Mouse (Mus musculus) neural tube, embryonic 12.5 days (tissue): ENCODE data around the gene Chd3. TPM values are rescaled to one million over a fixed set of nuclear protein-coding genes. Genes with fewer than 3 reads are reported as not detected.

Experiments used
- ATAC-seq: fragments of 200-750 bp; cut with Nextera tagmentation; 2 replicates; pipeline ENCODE4 v1.8.0; 2017; ENCODE audit warnings: low read depth, mild to moderate bottlenecking, moderate TSS enrichment, moderate library complexity; ENCODE audit not compliant: low FRiP score
- H3K27ac ChIP-seq: fragments of 300-500 bp; sonication (generic); 2 replicates; pipeline ENCODE4 v1.5.1; 2016
- H3K27me3 ChIP-seq: fragments of 300-500 bp; sonication (generic); replicated peaks from 2 replicates; pipeline ENCODE4 v1.6.1; 2016; ENCODE audit warnings: mild to moderate bottlenecking
- H3K36me3 ChIP-seq: fragments of 300-500 bp; sonication (generic); 2 replicates; pipeline ENCODE4 v1.6.1; 2016; ENCODE audit warnings: mild to moderate bottlenecking
- H3K4me1 ChIP-seq: fragments of 300-500 bp; sonication (generic); 2 replicates; pipeline ENCODE4 v1.6.1; 2016
- H3K4me2 ChIP-seq: fragments of 300-500 bp; sonication (generic); replicated peaks from 2 replicates; pipeline ENCODE4 v1.6.1; 2016; ENCODE audit warnings: mild to moderate bottlenecking
- H3K4me3 ChIP-seq: fragments of 300-500 bp; sonication (generic); 2 replicates; pipeline ENCODE4 v1.5.1; 2016
- H3K9ac ChIP-seq: fragments of 300-500 bp; sonication (generic); 2 replicates; pipeline ENCODE4 v1.6.1; 2016; ENCODE audit warnings: mild to moderate bottlenecking
- H3K9me3 ChIP-seq: fragments of 300-500 bp; sonication (generic); 2 replicates; pipeline ENCODE4 v1.6.1; 2016; ENCODE audit warnings: mild to moderate bottlenecking
- WGBS: fragments of 180-500 bp; shearing (Covaris S2); methylation state at CpG from one replicate; pipeline ENCODE4 v1.1.7; 2016; 5-methylcytosine and 5-hydroxymethylcytosine counted together
- polyA plus RNA-seq: library from polyadenylated mRNA; unstranded; fragments of >200 nt; fragmentation: Nextera tagmentation; extraction: Ambion mirVana; gene quantifications from 2 replicates; pipeline ENCODE4 v1.2.1, GENCODE M21; 2016

Gene Chd3
- polyA plus RNA-seq, 1 experiment from 2014 or later: 87.1 TPM

DNA sequence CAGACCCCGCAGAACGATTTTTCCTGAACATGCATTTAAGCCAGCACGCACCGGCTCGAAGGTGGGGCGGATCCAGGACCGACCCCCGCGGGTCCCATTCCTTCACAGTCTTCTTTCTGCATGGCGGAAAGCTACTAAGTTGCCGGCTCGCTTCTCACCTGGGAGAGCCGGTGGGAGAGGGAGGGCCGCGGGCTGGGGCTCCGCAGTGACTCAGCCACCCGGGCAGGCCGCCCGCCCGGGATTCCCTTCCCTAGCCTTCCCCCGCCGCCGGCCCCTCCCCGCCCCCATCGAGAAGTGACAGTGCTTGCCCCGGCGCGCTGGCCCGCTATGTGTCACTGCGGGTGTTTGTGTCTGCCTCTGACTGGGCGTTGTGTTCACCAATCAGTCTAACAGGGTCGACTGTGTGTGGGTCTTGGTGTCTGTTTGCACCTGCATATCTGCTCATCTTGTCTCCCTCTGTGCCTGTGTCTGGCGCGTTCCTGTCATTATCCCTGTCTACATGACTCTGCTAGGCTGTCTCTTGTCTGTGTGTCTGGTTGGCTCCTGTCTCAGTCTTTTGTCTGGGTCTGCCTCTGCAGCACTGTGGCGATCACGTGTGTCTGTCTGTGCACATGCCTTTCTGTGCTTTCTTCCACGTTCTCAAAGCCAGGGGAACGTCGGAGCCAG is 42.5 kb upstream of the Chd3 start:
- 0 out of 2 replicates have a peak, but pooled peaks have one; percentile 1 for ATAC-seq
- Histone ChIP-seq H3K4me2 (peak overlapping the region; percentile 98), H3K9me3 (no peaks in the 10 kb centered on the region), H3K27me3 (no peaks in the 10 kb centered on the region), H3K4me1 (peaks cover 61% of the 10 kb centered on the region), H3K27ac (peak overlapping the region; percentile 88), H3K4me3 (peak overlapping the region; percentile 80), H3K36me3 (peaks cover 23% of the 10 kb centered on the region), H3K9ac (peak overlapping the region; percentile 91)
- 1% methylated on average over 39 of the region's 39 CpGs for WGBS

DNA sequence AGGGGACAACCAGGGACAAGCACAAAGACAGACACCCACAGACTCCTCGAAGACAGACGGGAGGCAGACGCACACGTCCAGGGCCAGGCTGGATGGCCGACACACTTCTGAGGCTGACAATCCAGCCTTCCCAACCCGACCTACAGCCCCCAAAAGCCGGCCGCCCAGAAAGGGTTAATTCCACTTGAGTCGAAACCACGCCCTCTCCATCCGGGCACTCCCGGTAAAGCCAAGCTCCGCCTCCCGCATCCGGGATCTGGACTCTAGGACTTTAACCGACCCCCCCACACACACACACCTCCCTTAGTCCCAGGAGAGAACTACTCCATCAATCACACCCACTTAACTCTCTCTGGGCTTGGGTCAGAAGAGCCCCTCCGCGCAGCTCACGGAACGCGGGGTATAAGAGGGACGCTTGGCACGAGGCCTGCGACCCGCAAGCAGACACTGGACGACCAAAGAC is 41.9 kb upstream of the Chd3 start:
- under 1% methylated on average over 26 of the region's 26 CpGs for WGBS
- Histone ChIP-seq H3K27ac (peak overlapping the region; percentile 95), H3K9me3 (no peaks in the 10 kb centered on the region), H3K4me3 (peak overlapping the region; percentile 80), H3K36me3 (peaks cover 29% of the 10 kb centered on the region), H3K27me3 (no peaks in the 10 kb centered on the region), H3K4me2 (peak overlapping the region; percentile 98), H3K9ac (peak overlapping the region; percentile 91), H3K4me1 (peaks cover 56% of the 10 kb centered on the region)
- ATAC-seq: peak; percentile 54

DNA sequence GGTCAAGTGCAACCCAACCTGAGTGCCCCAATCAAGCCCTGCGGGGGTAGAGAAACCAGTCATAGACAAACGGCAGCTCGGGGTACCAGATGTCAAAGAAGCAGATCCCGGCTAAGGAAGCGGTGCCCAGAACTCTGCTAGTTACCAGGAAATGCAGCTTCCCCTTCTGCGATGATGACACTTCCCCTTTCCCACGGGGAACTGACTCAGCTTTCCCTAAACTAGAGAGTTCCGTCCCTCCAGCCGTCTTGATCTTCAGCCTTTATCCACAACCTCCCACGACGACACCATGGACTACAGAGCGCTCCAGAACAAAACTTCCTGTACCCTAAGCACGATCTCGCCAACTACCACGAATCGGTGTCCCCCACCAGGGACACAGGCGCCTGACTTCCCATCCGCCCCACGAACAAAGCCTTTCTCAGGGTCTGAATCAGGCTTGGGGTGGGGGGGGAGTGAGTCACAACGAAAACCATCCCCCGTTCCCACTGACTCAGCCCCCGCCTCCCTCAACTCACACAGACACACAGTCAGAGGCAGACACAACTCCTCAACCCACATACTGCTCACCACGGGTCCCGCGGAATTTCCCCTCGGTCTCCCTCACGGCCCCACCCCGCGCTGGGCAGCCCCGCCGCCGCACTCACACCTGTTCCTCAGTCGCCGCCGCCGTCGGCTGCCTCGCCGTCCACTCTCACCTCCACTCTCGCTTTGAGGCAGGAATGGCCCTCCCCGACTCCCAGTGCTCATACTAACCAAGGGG is 41.3 kb upstream of the Chd3 start:
- H3K4me3 ChIP-seq: peak overlapping the region; percentile 80
- H3K27ac ChIP-seq: peak overlapping the region; percentile 95
- peak overlapping the region; percentile 91 for H3K9ac ChIP-seq
- H3K9me3 ChIP-seq: no peaks in the 10 kb centered on the region
- WGBS: under 1% methylated on average over 41 of the region's 41 CpGs
- H3K27me3 ChIP-seq: no peaks in the 10 kb centered on the region
- peaks cover 56% of the 10 kb centered on the region for H3K4me1 ChIP-seq
- peaks cover 35% of the 10 kb centered on the region for H3K36me3 ChIP-seq
- H3K4me2 ChIP-seq: peak overlapping the region; percentile 98
- ATAC-seq: peak; percentile 18; the same call in 1 of the 2 replicates

DNA sequence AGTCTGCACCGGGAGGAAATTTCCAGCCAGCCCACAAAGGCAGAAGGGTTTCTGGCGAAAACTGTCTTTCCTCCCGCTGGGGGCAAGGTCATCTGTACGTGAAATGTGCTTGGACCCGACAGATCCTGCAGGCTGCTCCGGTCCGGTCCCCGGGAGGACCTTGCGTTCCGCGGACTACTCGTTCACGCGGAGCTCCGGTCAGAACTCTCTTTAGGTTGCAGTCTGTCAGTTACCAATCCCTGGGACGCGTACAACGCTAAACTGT is 40.8 kb upstream of the Chd3 start:
- H3K4me3 ChIP-seq: peak overlapping the region; percentile 80
- peaks cover 55% of the 10 kb centered on the region for H3K4me1 ChIP-seq
- ATAC-seq: no peak

DNA sequence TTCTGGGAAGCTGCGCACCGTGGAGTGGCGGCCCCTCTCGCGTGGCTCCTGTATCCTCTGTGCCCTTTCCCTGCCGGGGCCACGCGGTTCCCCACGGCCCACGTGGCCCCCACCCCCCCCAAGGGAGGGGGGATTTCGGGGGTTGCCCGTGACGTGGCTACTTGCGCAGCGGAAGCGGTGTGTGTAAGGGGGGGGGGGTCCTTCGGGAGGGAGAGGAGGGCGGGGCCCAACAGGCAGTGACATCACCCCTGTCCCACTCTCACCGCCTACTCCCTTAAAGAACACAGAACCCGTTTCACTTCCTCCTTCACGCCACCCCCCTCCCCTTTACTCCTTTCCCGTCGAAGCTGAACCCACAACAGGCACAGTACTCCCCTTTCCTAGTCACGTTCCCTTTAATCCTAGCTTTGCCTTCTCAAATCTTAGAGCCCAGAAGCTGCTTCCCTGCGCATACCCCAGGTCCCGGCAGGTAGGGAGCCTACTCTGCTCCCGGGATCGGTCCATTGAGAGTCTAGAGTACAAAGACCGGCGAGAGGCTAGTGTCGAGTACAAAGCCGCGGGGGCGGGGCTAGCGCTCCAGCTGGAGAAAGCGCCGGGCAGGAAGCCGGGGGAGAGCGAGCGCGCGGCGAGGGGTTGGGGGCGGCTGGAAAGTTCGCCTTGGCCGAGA is 40.3 kb upstream of the Chd3 start:
- Histone ChIP-seq H3K4me1 (peaks cover 50% of the 10 kb centered on the region), H3K36me3 (peaks cover 45% of the 10 kb centered on the region)
- under 1% methylated on average over 43 of the region's 46 CpGs for WGBS

More for the DNA sequence above, 40.8 kb upstream of the Chd3 start:
- H3K9ac ChIP-seq: peak overlapping the region; percentile 91
- 0% methylated on average over 18 of the region's 18 CpGs for WGBS
- H3K27me3 ChIP-seq: no peaks in the 10 kb centered on the region
- no peaks in the 10 kb centered on the region for H3K9me3 ChIP-seq
- peaks cover 40% of the 10 kb centered on the region for H3K36me3 ChIP-seq
- peak overlapping the region; percentile 95 for H3K27ac ChIP-seq
- peak overlapping the region; percentile 98 for H3K4me2 ChIP-seq

DNA sequence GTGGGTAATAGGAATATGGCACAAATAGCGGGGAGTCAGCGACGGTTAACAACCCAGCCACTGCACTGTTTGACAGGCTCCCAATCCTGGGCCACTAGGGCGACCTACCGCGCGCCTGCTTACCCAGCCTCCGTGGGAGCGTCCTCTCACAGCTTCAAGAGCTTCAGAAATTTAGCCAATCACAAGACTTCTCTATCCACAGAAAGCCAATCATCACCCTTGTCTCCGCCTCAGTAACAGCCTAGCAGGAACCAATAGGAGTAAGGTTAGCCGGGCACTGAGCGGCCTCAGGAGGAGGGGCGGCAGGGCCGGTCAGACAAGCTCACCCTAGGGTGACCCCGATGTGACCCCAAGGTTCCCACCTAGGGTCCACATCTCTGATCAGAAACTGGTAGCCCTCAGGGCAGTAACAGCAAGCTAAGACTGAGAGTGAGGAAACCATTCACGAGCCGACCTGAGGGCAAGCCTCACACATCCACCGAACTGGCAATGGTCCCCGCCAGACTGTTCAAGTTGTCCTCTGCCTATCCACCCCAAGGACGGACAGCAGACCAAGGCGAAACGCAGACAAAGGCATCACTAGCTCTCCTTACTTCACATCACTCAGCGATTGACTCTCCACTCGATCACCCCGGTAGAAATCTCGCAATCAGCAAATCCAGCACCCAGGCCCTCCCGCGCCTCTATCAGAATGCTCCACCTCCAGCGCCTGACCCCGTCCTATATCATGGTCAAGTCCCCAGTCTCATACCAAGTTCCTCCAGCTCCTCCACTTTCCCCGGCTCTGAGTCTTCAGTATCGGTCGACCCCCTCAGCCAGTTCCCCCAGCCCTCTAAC is 39.6 kb upstream of the Chd3 start:
- Histone ChIP-seq H3K9ac (peak overlapping the region; percentile 91), H3K4me1 (peaks cover 42% of the 10 kb centered on the region), H3K27ac (peak overlapping the region; percentile 95), H3K4me2 (peak overlapping the region; percentile 98), H3K9me3 (no peaks in the 10 kb centered on the region), H3K27me3 (no peaks in the 10 kb centered on the region), H3K4me3 (peak overlapping the region; percentile 80), H3K36me3 (peaks cover 52% of the 10 kb centered on the region)
- under 1% methylated on average over 33 of the region's 33 CpGs for WGBS
- peak; percentile 62 for ATAC-seq

More for the DNA sequence above, 40.3 kb upstream of the Chd3 start:
- Histone ChIP-seq H3K9me3 (no peaks in the 10 kb centered on the region), H3K27ac (peak overlapping the region; percentile 95), H3K9ac (peak overlapping the region; percentile 91), H3K4me3 (peak overlapping the region; percentile 80), H3K27me3 (no peaks in the 10 kb centered on the region), H3K4me2 (peak overlapping the region; percentile 98)
- ATAC-seq: peak; percentile 30; the same call in 1 of the 2 replicates

DNA sequence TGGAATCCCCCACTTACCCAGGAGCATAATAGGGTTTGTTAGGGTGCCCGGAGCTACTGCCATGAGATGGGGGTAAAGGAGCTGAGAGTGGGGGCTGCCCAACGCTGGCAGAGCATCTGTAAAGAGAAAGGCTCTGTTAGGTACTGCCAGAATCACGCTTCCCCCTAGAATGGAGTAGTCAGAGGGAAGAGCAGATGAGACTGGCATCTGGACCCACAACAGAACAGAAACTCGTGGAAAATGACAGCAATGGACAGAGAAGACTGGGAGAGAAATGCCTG is 38.5 kb upstream of the Chd3 start:
- WGBS: 91% methylated on average over 4 of the region's 4 CpGs
- H3K27me3 ChIP-seq: no peaks in the 10 kb centered on the region
- no peak overlapping the region for H3K27ac ChIP-seq
- H3K4me1 ChIP-seq: peaks cover 32% of the 10 kb centered on the region
- peak overlapping the region; percentile 98 for H3K4me2 ChIP-seq
- H3K9me3 ChIP-seq: no peaks in the 10 kb centered on the region
- H3K36me3 ChIP-seq: peaks cover 59% of the 10 kb centered on the region
- no peak for ATAC-seq
- H3K4me3 ChIP-seq: peak overlapping the region; percentile 7; the same call in 1 of the 2 replicates
- H3K9ac ChIP-seq: peak overlapping the region; percentile 91; the same call in 1 of the 2 replicates

DNA sequence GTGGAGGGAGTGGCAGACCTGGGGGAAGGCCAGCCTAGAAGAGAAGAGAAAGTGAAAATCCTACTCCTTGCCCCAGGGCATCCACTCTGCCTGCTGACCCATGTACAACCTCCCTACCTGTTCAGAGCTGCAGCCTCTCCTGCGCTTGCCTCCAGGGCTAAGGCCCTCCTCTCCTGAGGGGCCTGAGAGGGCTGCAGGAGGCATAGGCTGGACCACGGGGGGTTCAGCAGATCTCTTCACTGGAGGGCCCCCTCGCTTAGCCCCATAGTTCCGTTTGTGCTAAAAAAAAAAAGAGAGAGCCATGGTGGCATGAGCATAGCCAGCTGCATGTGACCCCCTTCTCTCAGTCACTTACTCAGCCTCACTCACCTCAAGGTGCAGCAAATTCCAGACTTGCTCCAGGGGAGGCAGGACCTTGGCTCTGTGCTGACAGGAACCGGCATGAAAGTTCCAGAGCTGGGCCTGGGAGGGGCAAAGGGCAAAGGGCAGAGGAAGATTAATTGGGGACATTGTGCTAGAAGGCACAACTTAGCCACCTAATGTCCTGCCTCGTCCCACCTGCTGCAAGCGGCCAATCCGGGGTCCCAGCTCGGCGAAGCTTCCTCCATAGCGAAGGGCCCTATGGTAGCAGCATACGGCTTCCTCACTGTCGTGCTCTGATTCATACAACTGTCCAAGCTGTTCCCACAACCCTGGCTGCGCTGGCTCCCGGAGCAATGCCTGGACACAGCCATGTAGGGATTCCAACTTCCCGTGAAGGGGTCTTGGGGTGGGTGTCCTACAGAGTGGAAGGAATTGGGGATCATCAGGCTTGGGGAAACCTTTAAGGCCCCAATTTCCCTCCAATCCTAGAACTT is 37.9 kb upstream of the Chd3 start:
- ATAC-seq: no peak
- peaks cover 61% of the 10 kb centered on the region for H3K36me3 ChIP-seq
- peaks cover 26% of the 10 kb centered on the region for H3K4me1 ChIP-seq
- peak overlapping the region; percentile 98; the same call in 1 of the 2 replicates for H3K4me2 ChIP-seq
- no peak overlapping the region for H3K27ac ChIP-seq
- WGBS: 92% methylated on average over 16 of the region's 16 CpGs
- no peaks in the 10 kb centered on the region for H3K27me3 ChIP-seq
- no peaks in the 10 kb centered on the region for H3K9me3 ChIP-seq
- peak overlapping the region; percentile 91; the same call in 1 of the 2 replicates for H3K9ac ChIP-seq
- H3K4me3 ChIP-seq: peak overlapping the region; percentile 7; the same call in 1 of the 2 replicates

DNA sequence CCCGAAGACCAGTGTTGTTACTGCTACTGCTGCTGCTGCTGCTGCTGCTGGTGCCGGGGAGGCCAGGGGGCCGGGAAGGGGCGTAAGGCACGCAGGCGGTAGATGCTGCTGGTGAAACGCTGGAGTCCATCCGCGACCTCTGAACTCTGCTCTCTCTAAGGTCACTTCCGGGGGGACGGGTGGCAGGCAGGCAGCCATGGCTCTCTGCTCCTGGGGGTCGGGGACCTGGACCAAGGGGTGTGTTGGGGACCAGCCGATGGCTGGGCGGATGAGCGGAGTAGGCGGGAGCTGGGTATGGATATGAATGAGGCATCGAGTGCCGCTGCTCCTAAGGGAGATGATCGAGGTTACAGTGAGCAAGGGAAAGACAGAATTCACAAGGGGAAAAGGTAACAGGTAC is 37.1 kb upstream of the Chd3 start:
- Histone ChIP-seq H3K27ac (no peak overlapping the region), H3K27me3 (no peaks in the 10 kb centered on the region), H3K9ac (no peak overlapping the region), H3K36me3 (peaks cover 69% of the 10 kb centered on the region), H3K4me1 (peaks cover 21% of the 10 kb centered on the region), H3K9me3 (no peaks in the 10 kb centered on the region), H3K4me3 (no peak overlapping the region), H3K4me2 (no peak overlapping the region)
- WGBS: 91% methylated on average over 19 of the region's 19 CpGs
- ATAC-seq: no peak

DNA sequence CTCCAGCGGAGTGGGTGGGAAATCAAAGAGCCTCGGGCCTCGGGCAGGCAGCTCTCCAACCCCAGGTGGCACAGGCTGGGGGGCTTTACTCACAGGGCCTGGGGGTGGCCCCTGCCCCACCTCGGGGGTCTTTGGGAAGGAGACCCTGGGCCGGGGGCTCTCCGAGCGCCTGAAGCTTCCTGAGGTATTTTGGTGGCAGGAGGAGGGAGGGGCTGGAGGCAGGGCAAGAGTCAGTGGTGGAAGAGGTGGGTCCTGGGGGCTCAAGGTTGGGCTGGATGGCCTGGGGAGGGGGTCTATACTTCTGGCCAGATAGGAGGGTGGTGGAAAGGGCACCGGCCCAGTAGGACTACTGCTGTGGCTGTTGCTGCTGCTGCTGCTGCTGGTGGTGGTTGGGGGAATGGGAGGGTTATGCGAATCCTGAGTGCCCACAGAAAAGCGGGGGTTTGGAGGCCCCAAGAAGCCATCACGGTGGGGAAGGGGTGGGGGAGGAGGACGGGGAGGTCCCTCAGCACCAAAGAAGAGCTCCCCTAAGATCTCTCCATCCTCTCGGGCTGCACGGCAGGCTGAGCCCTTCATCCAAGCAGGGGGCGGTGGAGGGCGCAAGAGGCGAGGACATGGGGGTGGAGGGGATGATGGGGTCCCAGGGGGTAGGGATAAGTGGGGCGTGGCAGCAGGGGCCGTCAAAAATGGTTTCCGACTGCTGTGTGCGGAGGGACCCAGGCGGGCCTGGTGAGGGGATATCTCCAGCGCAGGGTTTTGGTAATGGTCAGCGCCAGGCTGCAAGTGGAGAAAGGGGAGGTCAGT is 36.4 kb upstream of the Chd3 start:
- H3K4me3 ChIP-seq: no peak overlapping the region
- H3K27ac ChIP-seq: no peak overlapping the region
- no peaks in the 10 kb centered on the region for H3K9me3 ChIP-seq
- peaks cover 4% of the 10 kb centered on the region for H3K27me3 ChIP-seq
- no peak overlapping the region for H3K4me2 ChIP-seq
- 89% methylated on average over 24 of the region's 24 CpGs for WGBS
- ATAC-seq: no peak
- no peak overlapping the region for H3K9ac ChIP-seq
- H3K36me3 ChIP-seq: peaks cover 75% of the 10 kb centered on the region
- peaks cover 20% of the 10 kb centered on the region for H3K4me1 ChIP-seq
